In genomic region chr1:166088446-166089170, GRCm38 (mm10) we compare ENCODE assay signal across 22 mouse cellular contexts. TPM values are rescaled to one million over a fixed set of nuclear protein-coding genes. Genes with fewer than 3 reads are reported as not detected.
A peak's percentile ranks its signal among the peaks of the same experiment; 100 is the strongest.
DNase-seq lines count a peak whose midpoint lies in the region; ATAC-seq and TF ChIP-seq lines count a peak whose summit lies in the region.
"Had no signal": no experiment of that assay in that cellular context is flagged by ENCODE, and none has a peak within 500 bp of the region (broad histone marks: within the 10 kb centered on the region; RNA-seq: fewer than 3 reads in every experiment).

No protein-coding gene starts in this region.

- no peak overlapping the region for H3K9ac ChIP-seq in forebrain, postnatal 0 days
- H3K9ac ChIP-seq in midbrain, embryonic 13.5 days (replicated peaks): 0 out of 2 replicates have a peak overlapping the region, but pooled peaks have one; percentile 46
- H3K9ac ChIP-seq: lung, embryonic 15.5 days; stomach, embryonic 15.5 days had no signal

- no peaks in the 10 kb centered on the region for H3K4me1 ChIP-seq in forebrain, postnatal 0 days (ENCODE audit: insufficient read depth)
- peaks cover 22% of the 10 kb centered on the region for H3K4me1 ChIP-seq in midbrain, embryonic 13.5 days (replicated peaks)
- H3K4me1 ChIP-seq: lung, embryonic 15.5 days; stomach, embryonic 15.5 days had no signal

- ATAC-seq in forebrain, postnatal 0 days: no peak
- peak; percentile 50 for ATAC-seq in midbrain, embryonic 13.5 days

- H3K4me2 ChIP-seq in forebrain, postnatal 0 days (ENCODE audit: low read depth): no peak overlapping the region
- 0 out of 2 replicates have a peak overlapping the region, but pooled peaks have one; percentile 15 for H3K4me2 ChIP-seq in midbrain, embryonic 13.5 days (replicated peaks)
- H3K4me2 ChIP-seq: liver, embryonic 11.5 days; lung, embryonic 15.5 days; stomach, embryonic 15.5 days had no signal

- no peaks in the 10 kb centered on the region for H3K9me3 ChIP-seq in forebrain, postnatal 0 days (ENCODE audit: low read length)
- H3K9me3 ChIP-seq in midbrain, embryonic 13.5 days: no peaks in the 10 kb centered on the region
- H3K9me3 ChIP-seq: heart, embryonic 10.5 days; lung, embryonic 15.5 days; stomach, embryonic 15.5 days had no signal

- H3K27ac ChIP-seq in forebrain, postnatal 0 days (ENCODE audit: low read depth, low read length): no peak overlapping the region
- H3K27ac ChIP-seq in midbrain, embryonic 13.5 days: peak overlapping the region; percentile 64; the same call in 1 of the 2 replicates
- H3K27ac ChIP-seq: heart, embryonic 10.5 days; lung, embryonic 15.5 days; stomach, embryonic 15.5 days had no signal

- H3K27me3 ChIP-seq in forebrain, postnatal 0 days (ENCODE audit: insufficient read depth, low read length): no peaks in the 10 kb centered on the region
- no peaks in the 10 kb centered on the region for H3K27me3 ChIP-seq in midbrain, embryonic 13.5 days
- H3K27me3 ChIP-seq: CH12.LX; lung, embryonic 15.5 days; stomach, embryonic 15.5 days had no signal

- no peak for TF ChIP-seq CTCF in forebrain, postnatal 0 days (IDR thresholded peaks at IDR 0.05; ENCODE audit: low read depth)

- H3K36me3 ChIP-seq in forebrain, postnatal 0 days (ENCODE audit: insufficient read depth): no peaks in the 10 kb centered on the region
- no peaks in the 10 kb centered on the region for H3K36me3 ChIP-seq in midbrain, embryonic 13.5 days
- H3K36me3 ChIP-seq: heart, embryonic 10.5 days; lung, embryonic 15.5 days; stomach, embryonic 15.5 days had no signal

- DNase-seq in embryo, embryonic 11 days: peak; percentile 19
- DNase-seq in embryo, embryonic 10.5 days (ENCODE audit: low spot score): no peak
- peak; percentile 42 for DNase-seq in MN1 (ENCODE audit: low spot score)
- DNase-seq in forebrain, postnatal 0 days: peak; percentile 13
- DNase-seq in gastrocnemius, adult 8-10 months (ENCODE audit: low spot score in 2 of 2): no peak
- no peak for DNase-seq in thymus, postnatal 36 days
- no peak for DNase-seq in right cerebral cortex, postnatal 36 days (ENCODE audit: low spot score in 2 of 2)
- DNase-seq: adrenal gland, postnatal 14 days; cerebellum, adult 9-11 months; gastrocnemius, postnatal 14 days; heart, postnatal 36 days; kidney, adult 11 months; kidney, postnatal 4 days had no signal

- no peak overlapping the region for H3K4me3 ChIP-seq in forebrain, postnatal 0 days (ENCODE audit: low read depth, low read length)
- H3K4me3 ChIP-seq in midbrain, embryonic 13.5 days (replicated peaks): no peak overlapping the region
- H3K4me3 ChIP-seq: heart, embryonic 10.5 days; lung, embryonic 15.5 days; stomach, embryonic 15.5 days had no signal

- 34% methylated on average over 19 of the region's 19 CpGs for WGBS in forebrain, postnatal 0 days
- WGBS in midbrain, embryonic 13.5 days: 28% methylated on average over 19 of the region's 19 CpGs

RNA-seq across cellular contexts. Expression of gene Dusp27, which starts 39.1 kb away (rescaled TPM):
- total RNA-seq in forebrain, postnatal 0 days (2014; rRNA removed): 0.54 and 1.00 TPM in 2 replicates
- polyA plus RNA-seq in forebrain, postnatal 0 days (2015; fragmentation: Nextera tagmentation; extraction: Ambion mirVana): 0.45 and 0.48 TPM in 2 replicates
- polyA plus RNA-seq in midbrain, embryonic 13.5 days (2015; fragmentation: Nextera tagmentation; extraction: Ambion mirVana): 1.2 and 1.3 TPM in 2 replicates
- total RNA-seq in gastrocnemius, adult 8-10 months (2022): 10 to 100 TPM; 60.7 to 80.1 (median 69.3) TPM
- total RNA-seq: CH12.LX; megakaryocyte-erythroid progenitor cell, adult 5-6 weeks had no signal

RNA-seq across cellular contexts. Expression of gene Gpa33, which starts 41.4 kb away (rescaled TPM):
- total RNA-seq in forebrain, postnatal 0 days (2014; rRNA removed): 0.14 TPM in 1 of 2 replicates, not detected in the other
- polyA plus RNA-seq in forebrain, postnatal 0 days (2015; fragmentation: Nextera tagmentation; extraction: Ambion mirVana): 0.23 TPM in 1 of 2 replicates, not detected in the other
- polyA plus RNA-seq in midbrain, embryonic 13.5 days (2015; fragmentation: Nextera tagmentation; extraction: Ambion mirVana): 0.17 TPM in 1 of 2 replicates, not detected in the other
- total RNA-seq in gastrocnemius, adult 8-10 months (2022): not detected
- total RNA-seq: adrenal gland, postnatal 14 days; gastrocnemius, postnatal 14 days; heart, postnatal 36 days; layer of hippocampus, postnatal 14 days; left cerebral cortex, postnatal 25 days; megakaryocyte-erythroid progenitor cell, adult 5-6 weeks had no signal
- polyA plus RNA-seq: liver, embryonic 11.5 days; lung, embryonic 15.5 days had no signal

Comparison
In these comparisons a context has a peak if more than half of its experiments do, and no peak if none do; other contexts are left out.
1. DNase-seq: peak in embryo, embryonic 11 days (single experiment), MN1 (single experiment) and forebrain, postnatal 0 days (single experiment); none in embryo, embryonic 10.5 days (single experiment), gastrocnemius, adult 8-10 months (0 of 2), thymus, postnatal 36 days (0 of 2) and right cerebral cortex, postnatal 36 days (0 of 2).
2. RNA of gene Dusp27, which starts 39.1 kb away (total RNA-seq): 60.7 to 80.1 TPM in gastrocnemius, adult 8-10 months; 0.54 to 1.00 TPM in forebrain, postnatal 0 days; every median in the first group is over 10 times any median in the second.